Mouse (Mus musculus): ENCODE data around the gene Myh11.

Myh11 gene

DNA sequence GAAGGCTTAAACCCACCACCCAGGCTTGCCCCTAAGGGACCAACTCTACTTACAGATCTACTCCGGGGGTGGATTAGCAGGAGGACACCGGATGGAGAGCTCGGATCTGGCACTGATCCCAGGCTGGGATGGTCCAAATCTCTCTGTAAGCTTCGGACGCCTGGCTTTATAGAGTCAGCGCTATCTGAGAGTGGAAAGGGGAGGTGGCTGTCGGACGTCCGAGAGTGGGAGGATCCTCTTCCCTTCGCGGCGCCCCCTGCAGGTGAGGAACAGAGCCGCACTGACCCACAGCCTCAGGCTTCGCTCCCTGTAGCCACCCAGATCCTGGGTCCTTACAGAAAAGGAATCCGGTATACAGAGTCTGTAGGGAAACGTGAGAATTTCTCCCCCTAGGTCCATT, at the start of gene Myh11:
Myh11 (minus strand) TSS at position 150 of the 400 bp plus-strand sequence.
- peak; percentile 36 for DNase-seq (ENCODE audit: low read depth)

GRCm38 (mm10) chr16:14328156-14328555, 37.0 kb upstream of the Myh11 start:
- DNase-seq (ENCODE audit: low read depth) = no peak

- no peak for DNase-seq (ENCODE audit: low read depth)
These were observed 29.3 kb upstream of the Myh11 start for GRCm38 (mm10) chr16:14320494-14320893.

DNA sequence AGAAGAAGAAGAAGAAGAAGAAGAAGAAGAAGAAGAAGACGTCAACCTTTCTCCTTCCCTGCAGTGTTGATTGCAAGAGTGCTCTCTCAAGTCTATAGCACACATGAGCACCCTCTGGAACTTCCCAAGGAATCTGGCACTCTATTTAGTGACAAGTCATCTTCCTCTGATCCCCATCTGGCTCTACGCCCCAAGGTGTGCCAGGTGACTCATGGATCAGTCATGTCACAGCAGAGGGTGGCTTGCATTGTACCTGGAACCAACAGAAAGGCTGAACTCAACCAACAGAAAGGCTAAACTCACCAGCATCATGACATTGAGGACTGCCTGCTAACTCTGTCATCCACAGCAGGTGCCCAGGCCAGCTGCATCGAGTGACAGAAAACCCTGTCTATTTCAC, 28.5 kb upstream of the Myh11 start:
- DNase-seq (ENCODE audit: low read depth) = no peak

DNA sequence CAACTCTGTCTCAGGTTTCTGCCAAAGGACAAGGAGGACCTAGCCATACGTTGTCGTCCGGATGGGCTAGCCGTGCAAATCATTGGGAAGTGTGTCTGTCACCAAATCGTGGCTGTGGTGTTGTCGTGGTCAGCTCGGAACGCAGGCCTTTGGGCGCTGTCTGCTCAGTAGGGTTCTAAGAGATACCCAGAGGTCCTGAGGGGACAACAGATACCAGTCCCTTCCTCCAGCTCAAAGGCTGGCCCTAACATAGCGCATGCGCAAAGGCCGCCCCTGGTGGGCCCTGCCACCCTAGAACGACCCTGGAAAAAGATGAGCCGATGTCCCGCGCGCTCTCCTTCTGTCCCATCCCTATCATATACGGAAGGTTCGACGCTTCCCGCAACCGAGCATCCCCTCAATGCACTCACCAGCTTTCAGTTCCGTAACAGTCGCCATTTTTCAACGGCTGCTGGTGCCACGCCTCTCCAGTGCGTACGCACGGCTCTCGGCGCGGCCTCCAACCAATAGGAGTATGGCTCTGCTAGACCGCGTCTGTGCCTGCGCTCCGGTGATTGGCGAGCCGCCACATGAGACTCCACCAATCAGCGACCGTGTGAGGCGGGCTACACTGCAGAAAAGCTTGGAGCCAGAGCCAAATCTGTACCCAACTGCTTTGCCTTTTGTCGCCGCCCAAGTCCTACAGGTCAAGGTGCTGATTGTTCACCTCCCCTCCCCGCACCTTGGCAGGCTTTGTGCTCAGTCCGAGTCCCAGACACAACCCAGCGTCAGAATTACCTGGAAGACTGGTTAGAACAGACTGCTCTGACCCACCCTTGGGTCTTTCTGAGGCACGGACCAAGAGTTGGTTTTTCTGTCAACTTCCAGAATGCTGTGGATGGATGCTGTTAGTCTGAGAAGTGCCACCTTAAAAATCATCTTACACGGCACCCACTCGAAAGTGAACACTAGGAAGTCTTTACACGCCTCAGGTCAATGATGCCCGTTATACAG, 26.0 kb upstream of the Myh11 start, which contains the start of gene Fopnl:
Fopnl (minus strand) TSS at position 522 of the 993 bp plus-strand sequence.
- DNase-seq (ENCODE audit: low read depth) = peak; percentile 97

- no peak for DNase-seq (ENCODE audit: low read depth)
These were observed 21.7 kb upstream of the Myh11 start for GRCm38 (mm10) chr16:14312914-14313313.

- DNase-seq (ENCODE audit: low read depth) = peak; percentile 86
These were observed 20.2 kb upstream of the Myh11 start for GRCm38 (mm10) chr16:14311371-14311770.

GRCm38 (mm10) chr16:14309833-14310232, 18.7 kb upstream of the Myh11 start:
- no peak for DNase-seq (ENCODE audit: low read depth)

DNA sequence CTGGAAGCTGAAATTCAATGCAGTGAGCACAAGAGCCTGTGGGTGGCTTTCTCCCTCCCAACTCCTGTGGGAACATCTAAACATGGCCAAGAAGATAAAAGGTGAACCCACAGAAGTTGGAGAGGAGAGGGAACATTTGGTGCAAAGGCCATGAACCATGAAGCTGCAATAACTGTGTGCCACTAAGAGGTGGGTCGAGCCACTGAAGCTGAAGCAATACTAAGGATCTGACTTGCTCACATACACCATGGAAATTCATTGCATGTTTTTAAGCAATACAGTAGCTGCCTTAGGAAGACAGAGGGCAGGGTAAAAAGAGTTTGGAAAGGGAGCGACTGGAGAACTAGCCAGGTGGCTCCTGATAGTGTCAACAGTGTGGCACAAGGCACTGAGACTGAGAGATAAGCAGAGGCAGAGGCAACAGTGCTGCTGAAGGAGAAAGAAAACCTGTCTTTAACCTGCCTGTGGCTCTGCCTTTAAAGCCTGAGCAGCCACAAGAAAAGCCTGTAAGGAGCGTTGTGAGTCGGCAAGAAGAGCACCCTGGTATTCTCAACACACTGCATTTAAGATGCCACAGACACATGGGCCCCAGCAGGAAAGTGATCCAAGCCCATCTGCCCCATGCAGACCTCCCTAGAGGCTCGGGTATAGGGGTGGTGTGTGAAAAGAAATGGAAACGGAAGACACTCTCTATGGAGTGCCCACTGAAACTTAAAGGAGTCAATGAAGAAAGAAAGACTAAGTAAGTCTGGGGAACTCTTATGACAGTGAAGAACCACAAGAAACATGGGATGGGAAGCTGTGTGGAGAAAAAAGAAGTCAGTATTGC, 17.3 kb upstream of the Myh11 start:
- no peak for DNase-seq (ENCODE audit: low read depth)

GRCm38 (mm10) chr16:14307373-14307772, 16.2 kb upstream of the Myh11 start:
- no peak for DNase-seq (ENCODE audit: low read depth)

DNA sequence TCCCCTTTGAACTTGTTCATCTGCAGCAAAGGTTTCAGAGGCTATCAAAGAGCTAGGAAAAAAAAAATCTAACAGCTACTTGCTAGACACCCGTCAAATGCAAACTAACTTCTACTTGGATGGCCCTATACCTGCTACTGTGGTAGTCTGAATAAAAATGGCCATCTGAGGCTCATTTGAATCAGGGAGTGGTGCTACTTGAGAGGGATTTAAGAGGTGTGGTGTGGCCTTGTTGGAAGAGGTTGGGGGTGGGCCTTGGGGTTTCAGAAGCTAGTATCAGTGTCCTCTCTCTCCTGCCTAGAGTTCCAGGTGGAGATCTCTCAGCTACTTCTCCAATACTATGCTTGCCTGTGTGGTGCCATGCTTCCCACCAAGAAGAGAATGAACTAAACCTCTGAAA, 15.3 kb upstream of the Myh11 start:
- no peak for DNase-seq (ENCODE audit: low read depth)

DNA sequence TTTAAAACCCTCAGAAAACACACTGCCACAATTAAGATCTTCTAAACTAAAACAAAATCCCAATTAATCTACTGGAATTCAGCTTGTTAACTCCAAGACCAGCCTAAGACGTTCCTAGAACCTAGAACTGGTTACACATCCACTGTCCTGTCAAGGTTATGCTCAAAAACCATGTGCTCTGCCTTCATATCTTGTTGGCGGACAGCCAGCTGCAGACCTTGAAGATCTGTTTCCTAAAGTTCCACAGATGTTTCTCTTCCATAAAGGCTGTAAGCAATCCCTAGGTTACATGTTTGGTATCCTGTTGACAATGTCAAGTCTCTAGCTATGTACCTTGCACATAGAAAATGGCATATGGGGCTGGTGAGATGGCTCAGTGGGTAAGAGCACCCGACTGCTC, 13.6 kb upstream of the Myh11 start:
- DNase-seq (ENCODE audit: low read depth) = no peak

DNA sequence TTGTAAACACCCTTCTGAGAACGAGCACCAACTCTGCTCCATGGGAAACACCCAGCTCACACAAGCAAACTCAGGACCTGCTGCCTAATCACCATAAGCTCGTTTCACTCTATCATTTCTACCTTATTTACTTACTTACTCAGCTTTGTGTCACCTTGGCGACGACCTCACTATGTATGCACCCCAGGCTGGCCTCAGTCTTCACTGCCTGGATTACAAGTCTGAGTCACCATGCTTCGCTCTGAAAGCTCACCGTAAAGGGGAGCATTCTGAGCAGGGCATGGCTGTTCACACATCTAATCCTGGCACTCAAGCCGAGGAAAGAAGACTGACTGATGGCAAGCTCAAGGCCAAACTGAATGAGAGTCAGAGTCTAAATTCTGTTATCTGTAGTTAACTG, 12.5 kb upstream of the Myh11 start:
- no peak for DNase-seq (ENCODE audit: low read depth)

DNA sequence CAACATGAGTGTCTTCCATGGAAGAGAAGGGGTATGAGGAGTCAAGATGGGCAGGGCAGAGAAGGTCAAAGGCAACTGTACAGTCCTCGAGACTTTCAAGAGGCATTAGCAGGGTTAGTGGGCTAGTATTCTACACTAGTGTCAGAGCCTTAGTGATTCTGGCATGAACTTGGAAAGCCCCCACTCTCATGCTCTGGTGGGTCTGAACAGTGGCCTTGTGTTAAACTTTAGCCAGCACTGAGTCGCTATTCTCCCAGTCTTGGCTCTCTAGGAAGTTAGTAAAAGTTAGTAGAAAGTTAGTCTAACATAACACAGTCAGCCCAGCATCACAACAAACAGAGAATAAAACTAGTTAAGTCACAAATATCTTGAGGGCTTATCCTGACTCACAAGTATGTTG, 12.0 kb upstream of the Myh11 start:
- DNase-seq (ENCODE audit: low read depth) = no peak

DNA sequence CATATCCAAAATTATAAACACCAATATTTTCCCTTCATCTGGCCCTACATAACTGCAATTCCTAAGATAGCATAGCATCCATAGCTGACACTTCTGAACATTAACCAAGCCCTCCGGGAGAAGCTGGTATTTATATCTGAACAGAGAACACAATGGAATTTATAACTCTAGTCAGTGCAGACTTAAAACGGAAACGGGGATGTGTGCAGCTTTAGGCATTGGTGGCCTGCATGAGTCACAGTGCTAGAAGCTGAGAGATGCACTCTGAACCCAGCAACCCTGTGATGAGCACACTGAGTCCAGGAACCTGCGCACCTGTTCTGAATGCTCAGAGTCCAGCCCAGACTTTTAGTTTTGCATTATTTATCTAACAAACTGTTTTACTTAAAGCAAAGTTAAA, 7.3 kb upstream of the Myh11 start:
- DNase-seq (ENCODE audit: low read depth) = no peak

DNA sequence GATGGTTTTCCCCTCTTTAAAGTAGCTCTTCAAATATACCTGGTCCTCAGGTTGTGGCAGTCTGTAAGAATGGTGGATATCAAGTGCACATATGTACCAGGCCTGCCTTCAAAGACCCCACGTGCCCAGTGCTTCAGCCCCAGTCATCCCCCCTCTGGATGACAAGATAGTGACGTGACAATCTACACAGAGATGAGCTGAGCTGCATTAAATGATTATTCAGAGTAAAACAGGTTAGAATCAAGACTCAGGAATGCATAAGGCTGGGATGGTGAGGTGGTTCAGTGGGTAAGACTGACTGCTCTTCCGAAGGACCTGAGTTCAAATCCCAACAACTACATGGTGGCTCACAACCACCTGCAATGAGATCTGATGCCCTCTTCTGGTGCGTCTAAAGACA, 6.6 kb upstream of the Myh11 start:
- no peak for DNase-seq (ENCODE audit: low read depth)

DNA sequence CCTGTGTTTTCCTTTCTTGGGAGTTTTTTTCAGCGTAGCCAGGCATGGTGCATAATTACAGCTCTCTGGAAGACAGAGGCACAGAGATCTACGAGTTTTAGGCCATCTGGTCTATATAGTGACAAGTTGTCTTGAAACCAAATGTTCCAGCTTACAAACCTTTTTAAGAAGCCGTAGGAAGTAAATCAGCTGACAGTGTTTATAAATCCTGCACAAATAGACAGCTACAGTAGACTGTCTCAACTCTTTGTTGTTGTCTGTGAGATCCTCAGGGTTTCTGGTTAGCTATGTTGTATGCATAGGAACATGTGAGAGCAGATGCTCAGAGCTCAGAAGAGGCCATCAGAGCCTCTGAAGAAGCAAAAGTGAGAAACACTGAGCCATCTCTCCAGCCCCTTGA, 6.0 kb upstream of the Myh11 start:
- no peak for DNase-seq (ENCODE audit: low read depth)

- DNase-seq (ENCODE audit: low read depth) = no peak
These were observed 5.5 kb upstream of the Myh11 start for GRCm38 (mm10) chr16:14296544-14297124.

DNA sequence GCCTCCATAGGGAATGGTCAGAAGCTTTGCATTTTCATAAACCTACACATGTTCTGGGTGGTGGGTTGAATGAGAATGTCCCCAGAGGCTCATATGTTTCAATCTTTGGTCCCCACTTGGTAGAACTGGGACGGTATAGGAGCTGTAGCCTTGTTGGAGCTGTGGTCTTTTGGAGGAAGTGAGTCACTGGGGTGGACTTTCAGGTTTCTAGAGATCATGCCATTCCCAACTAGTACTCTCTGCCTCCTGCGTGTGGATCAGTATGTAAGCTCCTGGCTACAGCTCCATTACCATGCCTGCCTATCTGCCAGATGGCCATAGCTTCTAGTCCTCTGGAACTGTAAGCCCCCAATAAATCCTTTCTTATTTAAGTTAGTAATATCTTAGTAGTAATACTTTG, 4.1 kb upstream of the Myh11 start:
- no peak for DNase-seq (ENCODE audit: low read depth)

GRCm38 (mm10) chr16:14292205-14293199, 1.3 kb upstream of the Myh11 start:
- DNase-seq (ENCODE audit: low read depth) = no peak

DNA sequence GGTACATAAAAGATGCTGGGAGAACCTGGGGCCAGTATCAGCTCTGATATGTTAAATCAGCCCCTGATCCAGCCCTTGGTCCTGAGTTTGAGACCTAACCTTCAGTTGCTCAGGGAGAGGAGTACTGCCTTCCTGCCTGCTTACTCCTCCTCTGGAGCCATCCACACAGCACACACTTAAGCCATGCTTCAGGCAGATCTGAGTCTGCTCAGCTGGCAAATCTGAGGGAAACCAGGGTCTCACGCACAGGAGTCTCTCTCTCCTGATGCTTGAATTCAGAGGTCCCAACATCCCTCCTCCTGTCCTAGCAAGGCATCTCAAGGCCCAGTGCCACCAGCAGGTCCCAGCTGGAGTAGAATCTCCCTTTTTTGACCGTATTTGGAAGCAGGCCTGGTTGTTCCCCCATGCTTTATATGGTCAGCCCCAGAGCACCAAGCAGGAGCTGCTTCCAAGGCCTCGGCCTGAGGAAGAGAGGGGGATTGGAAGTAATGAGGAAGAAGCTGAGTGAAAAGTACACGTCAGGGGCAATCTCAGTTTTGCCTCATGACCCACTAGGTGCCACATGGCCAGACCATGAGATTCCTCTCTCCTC, 18.7 kb downstream of the Myh11 start:
- DNase-seq (ENCODE audit: low read depth) = no peak
